Mouse (Mus musculus) splenic B cell, adult 2 months (primary cell): ENCODE measurements at regions not wholly inside any gene's neighbourhood (a gene's known extent, or its start where the extent isn't known, plus 50 kb on each side); places are given as distances from the start of the nearest gene placed in this dataset.
A peak's percentile ranks its signal among the peaks of the same experiment; 100 is the strongest.
"Not testable (repeated sequence)": the region's sequence is repeated elsewhere in the genome, so short reads cannot be mapped to it uniquely, and the experiment has no call there.

ENCODE experiments used
- DNase-seq: peaks from one replicate; pipeline ENCODE4 v3.0.0-alpha.2; 2011; ENCODE audit warnings: low read depth, low spot score
- H3K27me3 ChIP-seq: 2 replicates; pipeline ENCODE4 v1.6.1; 2012; ENCODE audit warnings: mild to moderate bottlenecking, low read length, moderate library complexity, mixed read lengths; ENCODE audit not compliant: control insufficient read depth, poor library complexity, insufficient read depth, severe bottlenecking
- H3K36me3 ChIP-seq: 2 replicates; pipeline ENCODE4 v1.6.1; 2012; ENCODE audit warnings: mild to moderate bottlenecking, low read length, moderate library complexity, mixed read lengths; ENCODE audit not compliant: control insufficient read depth, poor library complexity, insufficient read depth, severe bottlenecking

- DNase-seq, H3K27me3 ChIP-seq, H3K36me3 ChIP-seq: not testable (repeated sequence)
These were observed 330.6 kb downstream of the 9430069I07Rik start for GRCm38 (mm10) chr15:34027111-34027510.

- DNase-seq, result no peak
- Histone ChIP-seq H3K36me3 (no peaks in the 10 kb centered on the region), H3K27me3 (no peaks in the 10 kb centered on the region)
These were observed 332.3 kb downstream of the 9430069I07Rik start for GRCm38 (mm10) chr15:34025396-34025795.

- H3K36me3 ChIP-seq, result no peaks in the 10 kb centered on the region
- DNase-seq, result peak; percentile 70
- H3K27me3 ChIP-seq, result no peaks in the 10 kb centered on the region
These were observed 335.8 kb downstream of the 9430069I07Rik start for GRCm38 (mm10) chr15:34021857-34022256.

- peak; percentile 63 for DNase-seq
- Histone ChIP-seq H3K36me3 (no peaks in the 10 kb centered on the region), H3K27me3 (no peaks in the 10 kb centered on the region)
These were observed 341.1 kb downstream of the 9430069I07Rik start for GRCm38 (mm10) chr15:34016397-34017156.

- no peaks in the 10 kb centered on the region for H3K36me3 ChIP-seq
- no peak for DNase-seq
- H3K27me3 ChIP-seq, result no peaks in the 10 kb centered on the region
These were observed 349.1 kb downstream of the 9430069I07Rik start for GRCm38 (mm10) chr15:34008591-34008990.

- Histone ChIP-seq H3K36me3 (no peaks in the 10 kb centered on the region), H3K27me3 (no peaks in the 10 kb centered on the region)
- no peak for DNase-seq
These were observed 365.3 kb downstream of the 9430069I07Rik start for GRCm38 (mm10) chr15:33992383-33992782.

GRCm38 (mm10) chr15:33975077-33975476, 382.6 kb downstream of the 9430069I07Rik start:
- no peaks in the 10 kb centered on the region for H3K27me3 ChIP-seq
- no peaks in the 10 kb centered on the region for H3K36me3 ChIP-seq
- DNase-seq, result no peak

- DNase-seq, result no peak
- Histone ChIP-seq H3K27me3 (no peaks in the 10 kb centered on the region), H3K36me3 (no peaks in the 10 kb centered on the region)
These were observed 384.2 kb downstream of the 9430069I07Rik start for GRCm38 (mm10) chr15:33973466-33973865.

- no peak for DNase-seq
- Histone ChIP-seq H3K36me3 (no peaks in the 10 kb centered on the region), H3K27me3 (no peaks in the 10 kb centered on the region)
These were observed 388.3 kb downstream of the 9430069I07Rik start for GRCm38 (mm10) chr15:33969409-33969808.

- DNase-seq, result no peak
- no peaks in the 10 kb centered on the region for H3K36me3 ChIP-seq
These were observed 422.5 kb downstream of the 9430069I07Rik start for GRCm38 (mm10) chr15:33935013-33935664.

GRCm38 (mm10) chr15:33926446-33926845, 431.2 kb downstream of the 9430069I07Rik start:
- Histone ChIP-seq H3K36me3 (no peaks in the 10 kb centered on the region), H3K27me3 (no peaks in the 10 kb centered on the region)
- DNase-seq, result no peak

More at GRCm38 (mm10) chr15:33935013-33935664, 422.5 kb downstream of the 9430069I07Rik start:
- no peaks in the 10 kb centered on the region for H3K27me3 ChIP-seq

GRCm38 (mm10) chr15:33924094-33924890, 433.4 kb downstream of the 9430069I07Rik start:
- Histone ChIP-seq H3K27me3 (no peaks in the 10 kb centered on the region), H3K36me3 (no peaks in the 10 kb centered on the region)
- no peak for DNase-seq

GRCm38 (mm10) chr15:33914891-33915290, 442.8 kb downstream of the 9430069I07Rik start:
- H3K36me3 ChIP-seq, result no peaks in the 10 kb centered on the region
- no peak for DNase-seq
- H3K27me3 ChIP-seq, result no peaks in the 10 kb centered on the region

- Histone ChIP-seq H3K36me3 (no peaks in the 10 kb centered on the region), H3K27me3 (no peaks in the 10 kb centered on the region)
- DNase-seq, result no peak
These were observed 450.8 kb downstream of the 9430069I07Rik start for GRCm38 (mm10) chr15:33906727-33907479.
